1 mouse cellular context compared by ENCODE assay signal in the genomic region with DNA sequence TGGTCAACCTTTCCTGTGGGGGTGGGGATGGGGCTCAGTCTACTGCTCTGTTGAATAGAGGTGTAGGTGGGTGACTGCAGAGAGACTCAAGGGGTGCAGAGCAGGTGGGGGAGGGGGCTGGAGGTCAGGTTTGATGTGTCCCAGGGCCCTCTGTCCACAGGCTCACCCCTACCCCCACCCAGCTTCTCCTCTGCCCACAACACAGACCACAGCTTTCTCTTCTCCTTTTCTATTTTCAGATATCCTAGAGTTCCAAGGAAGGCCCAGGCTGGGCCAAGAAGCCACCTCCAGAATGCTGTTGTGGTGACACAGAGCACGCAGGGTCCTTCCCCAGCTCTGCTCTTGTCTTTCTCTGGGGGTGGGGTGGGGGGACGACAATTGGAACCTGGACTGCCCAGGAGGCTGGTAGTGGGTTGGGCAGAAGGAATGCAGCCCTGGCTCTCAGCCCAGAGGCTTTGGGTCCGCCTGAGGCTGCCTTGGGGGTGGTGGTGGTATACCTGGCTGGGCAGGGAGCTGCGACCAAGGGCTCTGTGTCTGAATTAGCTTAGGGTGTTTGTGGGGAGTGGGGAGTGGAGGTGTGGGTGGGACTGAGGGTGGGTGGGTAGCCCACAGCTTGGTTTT.
TF ChIP-seq lines count a peak whose summit lies in the region.

No protein-coding gene starts in this region.

TF ChIP-seq in MEL, 35 proteins besides CTCF, POLR2A, EP300 and RAD21 (continued from another document):
- no peak for TF ChIP-seq CHD1 (IDR thresholded peaks at IDR 0.05; ENCODE audit: low read depth, low read length)
